Mouse (Mus musculus) adrenal gland, postnatal 14 days (tissue): ENCODE results near the gene Sh2d5. TPM values are rescaled to one million over a fixed set of nuclear protein-coding genes. Genes with fewer than 3 reads are reported as not detected.

Experiments
- DNase-seq: peaks from one replicate; pipeline ENCODE4 v3.0.0; 2021; ENCODE audit warnings: mixed read lengths
- long read RNA-seq, 2 experiments: library from polyadenylated mRNA; stranded (forward); transcript quantifications; one replicate each; pipeline ENCODE4 v2.0.0; 2021
- total RNA-seq: library from RNA; stranded (reverse); gene quantifications from 2 replicates; pipeline ENCODE4 v1.2.3, GENCODE M21; 2021

Gene Sh2d5
- total RNA-seq = 1.8 and 2.0 TPM in 2 replicates
- long read RNA-seq, experiment 1, partial matches to known transcripts = 0 of 9 reads
- long read RNA-seq, experiment 1, other reads (novel, unspliced or antisense) = 4 of 9 reads
- long read RNA-seq, experiment 2, partial matches to known transcripts = 0 of 2 reads
- long read RNA-seq, experiment 2, other reads (novel, unspliced or antisense) = 1 of 2 reads

GRCm38 (mm10) chr4:138250088-138250960, at the start of gene Sh2d5, which contains the start of gene Kif17:
Gene Sh2d5, plus strand, starts transcription at chr4:138250403.
Gene Kif17, plus strand, starts transcription at chr4:138250435.
- peak; percentile 84 for DNase-seq

GRCm38 (mm10) chr4:138200769-138201168, 49.4 kb upstream of the Sh2d5 start:
- no peak for DNase-seq

- DNase-seq = no peak
Measured at GRCm38 (mm10) chr4:138201696-138202095, 48.5 kb upstream of the Sh2d5 start.

- peak; percentile 68 for DNase-seq
Measured at GRCm38 (mm10) chr4:138210116-138210515, 40.1 kb upstream of the Sh2d5 start.

- DNase-seq = no peak
Measured at GRCm38 (mm10) chr4:138213861-138214260, 36.3 kb upstream of the Sh2d5 start.

- DNase-seq = no peak
Measured at GRCm38 (mm10) chr4:138215671-138216199, 34.5 kb upstream of the Sh2d5 start.

GRCm38 (mm10) chr4:138216200-138216890, 33.9 kb upstream of the Sh2d5 start, which contains the start of gene Hp1bp3:
Gene Hp1bp3, plus strand, starts transcription at chr4:138216296.
- DNase-seq = peak; percentile 91

- DNase-seq = peak; percentile 99
Measured at GRCm38 (mm10) chr4:138216891-138217392, 33.3 kb upstream of the Sh2d5 start.

GRCm38 (mm10) chr4:138217441-138217840, 32.8 kb upstream of the Sh2d5 start:
- peak; percentile 60 for DNase-seq

GRCm38 (mm10) chr4:138217951-138218685, 32.1 kb upstream of the Sh2d5 start:
- DNase-seq = no peak

- no peak for DNase-seq
Measured at GRCm38 (mm10) chr4:138219331-138219730, 30.9 kb upstream of the Sh2d5 start.

GRCm38 (mm10) chr4:138220761-138221160, 29.4 kb upstream of the Sh2d5 start:
- DNase-seq = peak; percentile 51

- DNase-seq = no peak
Measured at GRCm38 (mm10) chr4:138221406-138221805, 28.8 kb upstream of the Sh2d5 start.

- DNase-seq = no peak
Measured at GRCm38 (mm10) chr4:138222396-138222795, 27.8 kb upstream of the Sh2d5 start.

- no peak for DNase-seq
Measured at GRCm38 (mm10) chr4:138223623-138224022, 26.6 kb upstream of the Sh2d5 start.

- peak; percentile 32 for DNase-seq
Measured at GRCm38 (mm10) chr4:138246756-138247665, 3.2 kb upstream of the Sh2d5 start.

GRCm38 (mm10) chr4:138251819-138252218, 1.6 kb downstream of the Sh2d5 start:
- DNase-seq = peak; percentile 47

- DNase-seq = no peak
Measured at GRCm38 (mm10) chr4:138252231-138252630, 2.0 kb downstream of the Sh2d5 start.

- DNase-seq = no peak
Measured at GRCm38 (mm10) chr4:138257116-138257687, 7.0 kb downstream of the Sh2d5 start.

- DNase-seq = no peak
Measured at GRCm38 (mm10) chr4:138258663-138259062, 8.5 kb downstream of the Sh2d5 start.
